Mouse (Mus musculus) embryonic fibroblast, embryonic 13.5 days (primary cell): ENCODE data around the gene Gabbr2.

ENCODE experiments used
- CTCF ChIP-seq: IDR thresholded peaks from 2 replicates; pipeline ENCODE4 v1.5.1; 2011; ENCODE audit warnings: mild to moderate bottlenecking, control low read depth, low read length, moderate library complexity, borderline replicate concordance; ENCODE audit not compliant: insufficient read depth
- POLR2A ChIP-seq: IDR thresholded peaks from 2 replicates; pipeline ENCODE4 v1.6.1; 2011; ENCODE audit warnings: low read depth, mild to moderate bottlenecking, control low read depth, low read length, moderate library complexity

DNA sequence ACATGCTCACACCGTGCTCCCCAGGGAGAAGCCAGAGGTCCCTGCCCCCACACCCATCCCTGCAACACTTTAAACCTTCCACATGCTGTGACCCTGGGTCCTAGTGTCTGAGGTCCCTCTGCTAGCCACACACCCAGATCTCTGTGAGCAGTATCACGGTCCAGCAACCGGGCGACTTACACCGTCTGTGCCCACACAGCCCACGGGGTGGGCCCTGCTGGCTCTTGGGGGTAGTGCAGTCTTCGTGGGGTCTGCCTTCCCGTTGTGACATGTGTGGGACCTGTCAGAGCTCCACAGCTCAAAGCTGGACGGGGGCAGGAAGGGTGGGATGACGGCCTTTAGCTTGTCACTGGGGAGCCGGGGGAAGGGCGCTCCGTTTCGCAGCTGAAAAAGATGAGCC is 43.9 kb upstream of the Gabbr2 start:
- no peak for TF ChIP-seq CTCF
- TF ChIP-seq POLR2A, result no peak
